Mouse (Mus musculus): ENCODE measurements around the gene Maip1. TPM values are rescaled to one million over a fixed set of nuclear protein-coding genes. Genes with fewer than 3 reads are reported as not detected.

Gene Maip1
- total and polyA plus RNA-seq, 2 experiments from 2014 or later, result 6.7 to 19.8 TPM

DNA sequence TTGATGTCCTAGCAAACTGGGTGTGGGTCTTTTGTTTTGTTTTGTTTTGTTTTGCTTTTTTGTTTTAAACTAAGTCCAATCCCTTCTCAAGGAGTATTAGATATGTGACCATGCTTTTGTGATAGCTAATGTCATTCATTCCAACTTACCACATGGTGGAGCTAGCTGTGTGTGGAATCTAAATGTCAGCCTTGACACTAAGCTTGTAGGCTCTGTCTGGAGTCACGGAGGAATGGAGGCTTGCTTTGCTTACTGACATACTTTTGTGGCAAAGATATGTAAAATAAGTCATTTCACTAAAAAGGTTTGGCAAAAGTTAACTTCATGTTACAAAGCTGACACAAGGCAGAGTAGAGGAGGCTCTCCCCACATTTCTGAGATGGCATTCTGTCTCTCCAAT lies 17.6 kb downstream of the Maip1 start:
- peak; percentile 84 for TF ChIP-seq CTCF (IDR thresholded peaks at IDR 0.05; ENCODE audit: low read depth)

DNA sequence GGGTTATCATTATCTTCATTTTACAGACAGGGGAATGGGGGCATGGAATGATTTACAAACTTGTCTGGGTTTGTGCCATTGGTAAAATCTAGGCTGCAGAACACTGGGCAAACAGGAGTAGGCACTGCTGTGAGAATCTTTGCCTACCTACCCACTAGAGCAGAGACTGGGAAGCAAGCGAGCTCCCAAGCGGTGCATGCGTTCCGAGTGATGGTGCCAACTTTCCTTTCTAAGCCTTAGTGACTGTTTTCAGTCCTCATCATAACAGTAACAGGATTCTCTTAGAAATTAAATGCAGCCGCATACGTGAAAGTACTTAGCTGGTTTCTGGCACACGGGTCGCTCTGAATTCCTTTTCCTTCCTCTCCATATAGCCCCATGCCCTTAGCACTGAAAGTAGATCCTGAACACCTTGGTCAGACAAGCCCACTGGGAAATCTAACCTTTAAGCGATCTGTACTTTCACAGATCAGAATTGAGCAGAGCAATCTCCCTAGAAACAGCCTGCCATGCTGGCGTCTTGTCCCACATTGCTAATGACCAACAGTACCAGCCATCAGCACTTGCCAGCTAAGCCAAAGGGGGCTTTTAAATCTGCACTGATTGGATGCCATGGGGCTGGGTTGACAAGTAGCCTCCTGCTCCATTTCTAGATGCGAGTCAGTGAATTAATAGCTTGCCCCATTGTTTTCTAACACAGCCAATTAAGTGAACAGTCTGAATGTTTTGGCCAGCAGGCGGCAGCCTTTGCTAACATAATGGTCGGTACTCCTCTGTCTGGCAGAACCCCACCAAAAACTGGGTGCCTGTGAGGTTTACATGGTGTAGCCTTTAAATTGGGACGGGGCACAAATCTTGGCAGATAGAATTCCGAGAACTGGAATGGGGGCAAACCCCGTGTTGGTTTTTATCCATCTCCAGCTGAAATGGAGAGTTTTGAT lies 22.5 kb downstream of the Maip1 start:
- Histone ChIP-seq H3K27me3 (ENCODE audit: insufficient read depth, low read length) (no peaks in the 10 kb centered on the region), H3K27ac (no peak overlapping the region), H3K9ac (replicated peaks; ENCODE audit: low read length) (peak overlapping the region; percentile 30), H3K4me2 (ENCODE audit: low read depth, low read length) (peak overlapping the region; percentile 53), H3K9me3 (ENCODE audit: low read length) (no peaks in the 10 kb centered on the region), H3K36me3 (ENCODE audit: insufficient read depth, low read length) (no peaks in the 10 kb centered on the region), H3K4me1 (ENCODE audit: insufficient read depth, low read length) (peaks cover 7% of the 10 kb centered on the region; the same call in 1 of the 2 replicates), H3K4me3 (ENCODE audit: low read length) (peak overlapping the region; percentile 21)
- TF ChIP-seq CTCF (IDR thresholded peaks at IDR 0.05; ENCODE audit: low read depth), result peak; percentile 87
- DNase-seq (ENCODE audit: low spot score) (peak; percentile 96), ATAC-seq (peak; percentile 90)
- 36% methylated on average over 16 of the region's 16 CpGs for WGBS

More for the DNA sequence above, 17.6 kb downstream of the Maip1 start:
- H3K36me3 ChIP-seq (ENCODE audit: insufficient read depth, low read length), result no peaks in the 10 kb centered on the region
- peak; percentile 68; the same call in 1 of the 2 replicates for ATAC-seq
- no peaks in the 10 kb centered on the region for H3K4me1 ChIP-seq (ENCODE audit: insufficient read depth, low read length)
- DNase-seq (ENCODE audit: low spot score), result peak; percentile 86
- H3K9ac ChIP-seq (replicated peaks; ENCODE audit: low read length), result no peak overlapping the region
- H3K4me3 ChIP-seq (ENCODE audit: low read length), result no peak overlapping the region
- WGBS, result 0% methylated on average over 1 of the region's 1 CpGs
- H3K27ac ChIP-seq, result no peak overlapping the region
- H3K9me3 ChIP-seq (ENCODE audit: low read length), result no peaks in the 10 kb centered on the region
- no peaks in the 10 kb centered on the region for H3K27me3 ChIP-seq (ENCODE audit: insufficient read depth, low read length)
- no peak overlapping the region for H3K4me2 ChIP-seq (ENCODE audit: low read depth, low read length)

DNA sequence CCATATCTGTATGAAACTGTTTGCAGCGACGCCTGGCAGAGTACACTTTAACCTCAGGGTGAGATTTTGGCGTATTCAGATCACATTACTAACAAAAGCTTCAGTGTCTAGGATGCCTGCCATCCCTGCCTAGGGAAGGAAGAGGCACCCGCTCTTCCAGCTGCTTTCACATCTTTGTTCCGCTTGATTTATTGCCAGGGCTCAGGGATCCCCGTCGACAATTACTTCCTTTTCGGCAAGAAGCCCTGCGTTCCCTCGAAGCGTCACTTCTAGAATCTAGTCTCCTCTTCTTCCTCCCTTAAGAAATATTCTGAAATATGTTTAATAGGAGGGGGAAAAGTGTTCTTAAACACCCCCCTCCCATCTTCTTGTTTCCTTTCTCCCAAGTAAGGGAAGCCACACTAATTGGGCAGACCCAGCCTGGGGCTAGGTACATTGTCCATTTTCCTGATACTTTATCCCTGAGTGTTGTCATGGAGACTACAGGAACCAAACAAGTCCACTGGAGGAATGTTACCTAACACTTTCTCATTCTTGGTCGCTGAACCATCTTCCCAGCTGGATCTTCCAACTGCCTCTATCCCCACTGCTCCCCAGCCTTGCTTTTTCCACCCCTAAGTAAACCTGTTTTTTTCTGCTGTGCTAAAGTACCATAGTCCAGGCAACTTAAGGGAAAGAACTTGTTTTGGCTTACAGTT lies 23.8 kb downstream of the Maip1 start:
- Histone ChIP-seq H3K9me3 (ENCODE audit: low read length) (no peaks in the 10 kb centered on the region), H3K36me3 (ENCODE audit: insufficient read depth, low read length) (no peaks in the 10 kb centered on the region), H3K4me2 (ENCODE audit: low read depth, low read length) (peak overlapping the region; percentile 53), H3K4me3 (ENCODE audit: low read length) (0 out of 2 replicates have a peak overlapping the region, but pooled peaks have one; percentile 13), H3K27ac (peak overlapping the region; percentile 11; the same call in 1 of the 2 replicates), H3K27me3 (ENCODE audit: insufficient read depth, low read length) (no peaks in the 10 kb centered on the region), H3K9ac (replicated peaks; ENCODE audit: low read length) (no peak overlapping the region), H3K4me1 (ENCODE audit: insufficient read depth, low read length) (peaks cover 7% of the 10 kb centered on the region; the same call in 1 of the 2 replicates)
- 4% methylated on average over 12 of the region's 12 CpGs for WGBS
- DNase-seq (ENCODE audit: low spot score) (peak; percentile 79), ATAC-seq (peak; percentile 58)
- peak; percentile 36 for TF ChIP-seq CTCF (IDR thresholded peaks at IDR 0.05; ENCODE audit: low read depth)

DNA sequence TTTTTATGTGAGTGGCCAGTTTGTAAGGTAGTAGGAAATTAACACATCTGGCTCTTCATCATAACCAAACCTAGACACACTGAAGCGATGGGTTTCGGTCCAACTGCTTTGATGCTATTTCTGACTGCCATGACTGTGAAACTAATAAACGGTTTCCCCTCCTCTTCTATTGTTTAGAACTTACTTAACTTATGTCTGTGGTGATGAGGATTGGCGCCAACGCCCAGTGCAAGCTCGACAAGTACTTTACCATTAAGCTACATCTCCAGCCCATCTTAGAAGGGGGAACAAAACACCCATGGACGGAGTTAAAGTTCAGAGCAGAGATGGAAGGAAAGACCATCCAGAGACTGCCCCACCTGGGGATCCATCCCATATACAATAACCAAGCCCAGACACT lies 27.0 kb downstream of the Maip1 start:
- DNase-seq (ENCODE audit: low spot score), result no peak
- no peak overlapping the region for H3K9ac ChIP-seq (replicated peaks; ENCODE audit: low read length)
- no peak for ATAC-seq
- 95% methylated on average over 7 of the region's 7 CpGs for WGBS
- H3K4me1 ChIP-seq (ENCODE audit: insufficient read depth, low read length), result peaks cover 7% of the 10 kb centered on the region; the same call in 1 of the 2 replicates
- no peak for TF ChIP-seq CTCF (IDR thresholded peaks at IDR 0.05; ENCODE audit: low read depth)
- H3K36me3 ChIP-seq (ENCODE audit: insufficient read depth, low read length), result no peaks in the 10 kb centered on the region
- no peaks in the 10 kb centered on the region for H3K9me3 ChIP-seq (ENCODE audit: low read length)
- no peak overlapping the region for H3K27ac ChIP-seq
- H3K27me3 ChIP-seq (ENCODE audit: insufficient read depth, low read length), result no peaks in the 10 kb centered on the region
- H3K4me3 ChIP-seq (ENCODE audit: low read length), result no peak overlapping the region
- H3K4me2 ChIP-seq (ENCODE audit: low read depth, low read length), result no peak overlapping the region

DNA sequence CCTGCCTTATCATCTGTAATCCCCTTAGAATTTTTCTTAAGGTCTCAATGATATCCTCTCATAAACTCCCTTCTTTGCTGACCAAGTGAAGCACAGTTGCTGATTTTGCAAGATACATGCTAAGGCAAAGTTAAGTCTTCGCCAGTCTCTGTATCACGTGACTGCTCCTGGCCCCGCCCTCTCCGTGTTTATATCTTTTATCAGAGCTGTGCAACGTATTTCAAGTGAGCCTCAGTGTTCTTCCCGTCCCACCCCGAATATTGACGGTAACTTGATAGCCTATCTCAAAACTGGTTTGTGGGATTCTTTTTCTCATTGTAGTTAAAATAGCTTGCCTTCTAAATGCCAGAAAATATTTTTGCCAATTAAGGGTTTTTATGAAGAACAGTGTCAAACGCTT lies 30.3 kb downstream of the Maip1 start:
- H3K9ac ChIP-seq (replicated peaks; ENCODE audit: low read length), result peak overlapping the region; percentile 30; the same call in 1 of the 2 replicates
- H3K27ac ChIP-seq, result 0 out of 2 replicates have a peak overlapping the region, but pooled peaks have one; percentile 32
- H3K36me3 ChIP-seq (ENCODE audit: insufficient read depth, low read length), result no peaks in the 10 kb centered on the region
- 58% methylated on average over 9 of the region's 9 CpGs for WGBS
- no peak for TF ChIP-seq CTCF (IDR thresholded peaks at IDR 0.05; ENCODE audit: low read depth)
- DNase-seq (ENCODE audit: low spot score), result no peak
- no peaks in the 10 kb centered on the region for H3K4me1 ChIP-seq (ENCODE audit: insufficient read depth, low read length)
- ATAC-seq, result 0 out of 2 replicates have a peak, but pooled peaks have one; percentile 40
- peak overlapping the region; percentile 56 for H3K4me2 ChIP-seq (ENCODE audit: low read depth, low read length)
- peak overlapping the region; percentile 21 for H3K4me3 ChIP-seq (ENCODE audit: low read length)
- H3K9me3 ChIP-seq (ENCODE audit: low read length), result no peaks in the 10 kb centered on the region
- H3K27me3 ChIP-seq (ENCODE audit: insufficient read depth, low read length), result no peaks in the 10 kb centered on the region

DNA sequence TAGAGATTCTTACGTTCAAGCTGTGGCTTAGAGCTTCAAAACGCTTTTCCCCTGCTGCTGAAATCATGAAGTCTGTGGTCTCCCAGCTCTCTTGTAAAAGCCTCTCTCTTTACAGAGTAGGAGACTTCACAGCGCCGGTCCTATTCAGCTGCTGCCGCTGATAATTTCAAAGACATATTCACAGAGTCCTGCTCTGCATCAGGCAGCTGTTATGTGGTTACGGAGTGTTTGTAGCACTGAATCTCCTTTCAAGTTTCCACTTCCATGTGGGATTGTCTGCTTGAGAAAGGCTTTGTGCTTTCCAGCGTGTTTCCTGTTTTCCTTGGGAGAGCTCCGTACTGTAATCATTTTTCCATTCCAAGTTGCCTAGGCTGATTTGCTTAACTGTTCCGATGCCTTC lies 30.8 kb downstream of the Maip1 start:
- Histone ChIP-seq H3K4me2 (ENCODE audit: low read depth, low read length) (peak overlapping the region; percentile 56), H3K9ac (replicated peaks; ENCODE audit: low read length) (peak overlapping the region; percentile 30; the same call in 1 of the 2 replicates), H3K4me1 (ENCODE audit: insufficient read depth, low read length) (no peaks in the 10 kb centered on the region), H3K9me3 (ENCODE audit: low read length) (no peaks in the 10 kb centered on the region), H3K36me3 (ENCODE audit: insufficient read depth, low read length) (no peaks in the 10 kb centered on the region), H3K27ac (peak overlapping the region; percentile 32; the same call in 1 of the 2 replicates), H3K4me3 (ENCODE audit: low read length) (peak overlapping the region; percentile 21), H3K27me3 (ENCODE audit: insufficient read depth, low read length) (no peaks in the 10 kb centered on the region)
- ATAC-seq (peak; percentile 63; the same call in 1 of the 2 replicates), DNase-seq (ENCODE audit: low spot score) (peak; percentile 62)
- no peak for TF ChIP-seq CTCF (IDR thresholded peaks at IDR 0.05; ENCODE audit: low read depth)
- 12% methylated on average over 9 of the region's 9 CpGs for WGBS
